Mouse (Mus musculus) E14TG2a.4 (cell line): Measurements from ENCODE around the gene Arih2.

Experiments used
- H3K27me3 ChIP-seq: 2 replicates; pipeline ENCODE4 v1.6.1; 2014; ENCODE audit warnings: low read length, control low read depth; ENCODE audit not compliant: insufficient read depth
- H3K36me3 ChIP-seq: 2 replicates; pipeline ENCODE4 v1.6.1; 2014; ENCODE audit warnings: low read length, control low read depth; ENCODE audit not compliant: insufficient read depth
- H3K4me1 ChIP-seq: replicated peaks from 2 replicates; pipeline ENCODE4 v1.6.1; 2014; ENCODE audit warnings: low read depth, low read length, control low read depth
- H3K4me3 ChIP-seq: replicated peaks from 2 replicates; pipeline ENCODE4 v1.5.1; 2014; ENCODE audit warnings: mild to moderate bottlenecking, low read length
- H3K9me3 ChIP-seq: 2 replicates; pipeline ENCODE4 v1.6.1; 2014; ENCODE audit warnings: low read length, control low read depth
- CTCF ChIP-seq: conservative IDR thresholded peaks from 2 replicates; pipeline ENCODE4 v1.5.1; 2014; ENCODE audit warnings: low read length
- NANOG ChIP-seq: IDR thresholded peaks from 2 replicates; pipeline ENCODE4 v1.6.1; 2014; ENCODE audit warnings: borderline replicate concordance, low read length, mixed read lengths
- POU5F1 ChIP-seq: IDR thresholded peaks from 2 replicates; pipeline ENCODE4 v1.6.1; 2014; ENCODE audit warnings: low read length, borderline replicate concordance

Arih2 gene

GRCm38 (mm10) chr9:108648611-108649560 is at the start of gene Arih2:
Arih2 (minus strand) TSS chr9:108649386.
- Histone ChIP-seq H3K4me3 (peak within 1 kb of the TSS; percentile 96), H3K4me1 (peaks cover 80% of the 10 kb centered on the region), H3K9me3 (no peaks in the 10 kb centered on the region), H3K36me3 (peaks cover 20% of the 10 kb centered on the region), H3K27me3 (no peaks in the 10 kb centered on the region)
- TF ChIP-seq POU5F1, result no peak
- no peak for TF ChIP-seq NANOG
- no peak for TF ChIP-seq CTCF

- Histone ChIP-seq H3K27me3 (peaks cover 36% of the 10 kb centered on the region), H3K4me3 (no peak overlapping the region), H3K4me1 (peaks cover 30% of the 10 kb centered on the region), H3K36me3 (peaks cover 6% of the 10 kb centered on the region), H3K9me3 (no peaks in the 10 kb centered on the region)
- TF ChIP-seq POU5F1 (no peak), NANOG (no peak), CTCF (no peak)
These were observed 45.3 kb upstream of the Arih2 start for GRCm38 (mm10) chr9:108694533-108694932.

- Histone ChIP-seq H3K27me3 (peaks cover 40% of the 10 kb centered on the region), H3K4me1 (peaks cover 28% of the 10 kb centered on the region), H3K36me3 (peaks cover 6% of the 10 kb centered on the region), H3K9me3 (no peaks in the 10 kb centered on the region), H3K4me3 (no peak overlapping the region)
- TF ChIP-seq NANOG, result no peak
- no peak for TF ChIP-seq CTCF
- no peak for TF ChIP-seq POU5F1
These were observed 44.8 kb upstream of the Arih2 start for GRCm38 (mm10) chr9:108693946-108694345.

- Histone ChIP-seq H3K27me3 (peaks cover 40% of the 10 kb centered on the region), H3K4me3 (peak overlapping the region; percentile 84), H3K36me3 (peaks cover 6% of the 10 kb centered on the region; the same call in 1 of the 2 replicates), H3K9me3 (no peaks in the 10 kb centered on the region), H3K4me1 (peaks cover 23% of the 10 kb centered on the region)
- TF ChIP-seq NANOG (no peak), CTCF (no peak), POU5F1 (no peak)
These were observed 43.2 kb upstream of the Arih2 start for GRCm38 (mm10) chr9:108692226-108693041.

GRCm38 (mm10) chr9:108691846-108692225 is 42.6 kb upstream of the Arih2 start:
- peaks cover 23% of the 10 kb centered on the region for H3K4me1 ChIP-seq
- TF ChIP-seq CTCF, result no peak
- TF ChIP-seq POU5F1, result no peak
- no peak for TF ChIP-seq NANOG

GRCm38 (mm10) chr9:108691371-108691770 is 42.2 kb upstream of the Arih2 start:
- Histone ChIP-seq H3K27me3 (peaks cover 40% of the 10 kb centered on the region), H3K4me1 (peaks cover 28% of the 10 kb centered on the region), H3K9me3 (no peaks in the 10 kb centered on the region), H3K4me3 (peak overlapping the region; percentile 84), H3K36me3 (peaks cover 6% of the 10 kb centered on the region; the same call in 1 of the 2 replicates)
- TF ChIP-seq NANOG (no peak), POU5F1 (no peak), CTCF (no peak)

More at GRCm38 (mm10) chr9:108691846-108692225, 42.6 kb upstream of the Arih2 start:
- peaks cover 40% of the 10 kb centered on the region for H3K27me3 ChIP-seq
- H3K9me3 ChIP-seq, result no peaks in the 10 kb centered on the region
- H3K4me3 ChIP-seq, result peak overlapping the region; percentile 84
- H3K36me3 ChIP-seq, result peaks cover 6% of the 10 kb centered on the region; the same call in 1 of the 2 replicates

GRCm38 (mm10) chr9:108690914-108691313 is 41.7 kb upstream of the Arih2 start:
- Histone ChIP-seq H3K4me1 (peaks cover 29% of the 10 kb centered on the region), H3K27me3 (peaks cover 40% of the 10 kb centered on the region), H3K9me3 (no peaks in the 10 kb centered on the region), H3K4me3 (no peak overlapping the region), H3K36me3 (peaks cover 6% of the 10 kb centered on the region; the same call in 1 of the 2 replicates)
- TF ChIP-seq POU5F1 (no peak), NANOG (no peak), CTCF (no peak)

GRCm38 (mm10) chr9:108689993-108690392 is 40.8 kb upstream of the Arih2 start:
- peaks cover 9% of the 10 kb centered on the region for H3K36me3 ChIP-seq
- TF ChIP-seq POU5F1, result no peak
- no peak for TF ChIP-seq NANOG
- no peak for TF ChIP-seq CTCF
- H3K4me3 ChIP-seq, result no peak overlapping the region
- H3K4me1 ChIP-seq, result peaks cover 29% of the 10 kb centered on the region
- H3K27me3 ChIP-seq, result peaks cover 40% of the 10 kb centered on the region
- no peaks in the 10 kb centered on the region for H3K9me3 ChIP-seq
